Mouse (Mus musculus) neural tube, embryonic 14.5 days (tissue): ENCODE results near the gene Aifm3. TPM values are rescaled to one million over a fixed set of nuclear protein-coding genes. Genes with fewer than 3 reads are reported as not detected.
A peak's percentile ranks its signal among the peaks of the same experiment; 100 is the strongest.

Experiments
- ATAC-seq: fragments of 200-750 bp; cut with Nextera tagmentation; 2 replicates; pipeline ENCODE4 v1.8.0; 2017; ENCODE audit warnings: low read depth, mild to moderate bottlenecking, moderate TSS enrichment, moderate library complexity
- H3K27ac ChIP-seq: fragments of 300-500 bp; sonication (generic); 2 replicates; pipeline ENCODE4 v1.5.1; 2014; ENCODE audit warnings: low read depth, mild to moderate bottlenecking, control low read depth, low read length, moderate library complexity, mixed read lengths
- H3K27me3 ChIP-seq: fragments of 300-500 bp; sonication (generic); 2 replicates; pipeline ENCODE4 v1.6.1; 2014; ENCODE audit warnings: low read length; ENCODE audit not compliant: control insufficient read depth, insufficient read depth
- H3K36me3 ChIP-seq: fragments of 300-500 bp; sonication (generic); 2 replicates; pipeline ENCODE4 v1.6.1; 2014; ENCODE audit warnings: low read length, mixed read lengths; ENCODE audit not compliant: control insufficient read depth, insufficient read depth
- H3K4me1 ChIP-seq: fragments of 300-500 bp; sonication (generic); 2 replicates; pipeline ENCODE4 v1.6.1; 2014; ENCODE audit warnings: low read length; ENCODE audit not compliant: control insufficient read depth, insufficient read depth
- H3K4me2 ChIP-seq: fragments of 300-500 bp; sonication (generic); 2 replicates; pipeline ENCODE4 v1.6.1; 2014; ENCODE audit warnings: mild to moderate bottlenecking, low read depth, low read length, control low read depth
- H3K4me3 ChIP-seq: fragments of 300-500 bp; sonication (generic); 2 replicates; pipeline ENCODE4 v1.5.1; 2014; ENCODE audit warnings: low read depth, low read length, control low read depth, mixed read lengths
- H3K9ac ChIP-seq: fragments of 300-500 bp; sonication (generic); replicated peaks from 2 replicates; pipeline ENCODE4 v1.6.1; 2014; ENCODE audit warnings: low read depth, mild to moderate bottlenecking, control low read depth, low read length, mixed read lengths
- H3K9me3 ChIP-seq: fragments of 300-500 bp; sonication (generic); 2 replicates; pipeline ENCODE4 v1.6.1; 2016; ENCODE audit warnings: low read length; ENCODE audit not compliant: control insufficient read depth
- WGBS: fragments of 180-500 bp; shearing (Covaris S2); extraction: QIAGEN DNeasy Blood & Tissue Kit; methylation state at CpG from one replicate; pipeline ENCODE4 v1.1.7; 2014; 5-methylcytosine and 5-hydroxymethylcytosine counted together
- polyA plus RNA-seq: library from polyadenylated mRNA; unstranded; fragments of >200 nt; fragmentation: Nextera tagmentation; extraction: Ambion mirVana; gene quantifications from 2 replicates; pipeline ENCODE4 v1.2.1, GENCODE M21; 2014

Gene Aifm3
- 3.0 and 3.4 TPM in 2 replicates for polyA plus RNA-seq

GRCm38 (mm10) chr16:17489469-17490111, at the start of gene Aifm3:
Aifm3 (plus strand) TSS chr16:17489611.
- Histone ChIP-seq H3K27ac (no peak within 1 kb of the TSS), H3K4me3 (peak within 1 kb of the TSS; percentile 37), H3K9me3 (no peaks in the 10 kb centered on the region), H3K36me3 (peaks cover 10% of the 10 kb centered on the region), H3K4me2 (peak within 1 kb of the TSS; percentile 85), H3K9ac (peak within 1 kb of the TSS; percentile 39), H3K4me1 (peaks cover 7% of the 10 kb centered on the region), H3K27me3 (no peaks in the 10 kb centered on the region)
- ATAC-seq = peak; percentile 68
- under 1% methylated on average over 47 of the region's 47 CpGs for WGBS

GRCm38 (mm10) chr16:17451541-17452372, 37.7 kb upstream of the Aifm3 start, which contains the start of gene Crkl:
Crkl (plus strand) TSS chr16:17451987.
- WGBS = under 1% methylated on average over 63 of the region's 63 CpGs
- peak within 1 kb of the TSS; percentile 95 for H3K4me2 ChIP-seq
- H3K4me3 ChIP-seq = peak within 1 kb of the TSS; percentile 94
- H3K9ac ChIP-seq = peak within 1 kb of the TSS; percentile 94
- peak; percentile 98 for ATAC-seq
- peaks cover 8% of the 10 kb centered on the region; the same call in 1 of the 2 replicates for H3K36me3 ChIP-seq
- H3K27ac ChIP-seq = peak within 1 kb of the TSS; percentile 93
- peaks cover 19% of the 10 kb centered on the region for H3K4me1 ChIP-seq
- no peaks in the 10 kb centered on the region for H3K9me3 ChIP-seq
- H3K27me3 ChIP-seq = no peaks in the 10 kb centered on the region

GRCm38 (mm10) chr16:17452373-17452715, 37.1 kb upstream of the Aifm3 start:
- WGBS = under 1% methylated on average over 24 of the region's 24 CpGs
- Histone ChIP-seq H3K4me2 (peak overlapping the region; percentile 95), H3K4me1 (peaks cover 19% of the 10 kb centered on the region), H3K36me3 (peaks cover 10% of the 10 kb centered on the region; the same call in 1 of the 2 replicates), H3K9me3 (no peaks in the 10 kb centered on the region), H3K27me3 (no peaks in the 10 kb centered on the region), H3K9ac (peak overlapping the region; percentile 94), H3K4me3 (peak overlapping the region; percentile 94), H3K27ac (peak overlapping the region; percentile 93)
- peak; percentile 55 for ATAC-seq

- Histone ChIP-seq H3K4me3 (no peak overlapping the region), H3K4me1 (peaks cover 19% of the 10 kb centered on the region), H3K27me3 (no peaks in the 10 kb centered on the region), H3K9me3 (no peaks in the 10 kb centered on the region), H3K4me2 (no peak overlapping the region), H3K27ac (no peak overlapping the region), H3K9ac (no peak overlapping the region), H3K36me3 (peaks cover 14% of the 10 kb centered on the region)
- WGBS = 100% methylated on average over 1 of the region's 1 CpGs
- ATAC-seq = no peak
Observed at GRCm38 (mm10) chr16:17456901-17457300, 32.5 kb upstream of the Aifm3 start.

- ATAC-seq = no peak
- Histone ChIP-seq H3K4me1 (peaks cover 5% of the 10 kb centered on the region), H3K9ac (no peak overlapping the region), H3K27me3 (no peaks in the 10 kb centered on the region), H3K4me3 (no peak overlapping the region), H3K27ac (no peak overlapping the region), H3K4me2 (no peak overlapping the region), H3K36me3 (peaks cover 10% of the 10 kb centered on the region; the same call in 1 of the 2 replicates), H3K9me3 (no peaks in the 10 kb centered on the region)
- 95% methylated on average over 4 of the region's 4 CpGs for WGBS
Observed at GRCm38 (mm10) chr16:17460254-17460653, 29.2 kb upstream of the Aifm3 start.

- H3K27me3 ChIP-seq = no peaks in the 10 kb centered on the region
- no peak overlapping the region for H3K4me2 ChIP-seq
- H3K9me3 ChIP-seq = no peaks in the 10 kb centered on the region
- H3K9ac ChIP-seq = no peak overlapping the region
- peaks cover 8% of the 10 kb centered on the region; the same call in 1 of the 2 replicates for H3K36me3 ChIP-seq
- WGBS = 100% methylated on average over 1 of the region's 1 CpGs
- no peak overlapping the region for H3K27ac ChIP-seq
- no peak for ATAC-seq
- no peak overlapping the region for H3K4me3 ChIP-seq
- H3K4me1 ChIP-seq = no peaks in the 10 kb centered on the region
Observed at GRCm38 (mm10) chr16:17461596-17461995, 27.8 kb upstream of the Aifm3 start.

DNA sequence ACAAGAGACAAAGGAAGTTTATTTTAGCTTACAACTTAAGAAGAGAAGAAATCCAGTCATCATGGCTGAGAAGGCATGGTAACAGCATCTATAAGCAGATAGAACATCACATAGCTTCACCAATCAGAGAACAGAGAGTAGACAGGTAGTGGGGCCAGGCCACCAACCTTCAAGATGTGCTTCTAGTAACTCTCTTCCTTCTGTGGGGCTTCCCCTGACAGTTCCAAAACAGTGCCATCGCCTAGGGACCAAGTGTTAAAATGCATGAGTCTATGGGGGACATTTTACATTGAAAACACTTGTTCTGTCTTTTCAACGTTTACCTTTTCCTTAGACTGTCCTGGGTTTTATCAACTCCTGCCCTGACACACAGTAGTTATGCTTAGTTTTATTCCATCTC, 26.2 kb upstream of the Aifm3 start:
- H3K4me2 ChIP-seq = no peak overlapping the region

DNA sequence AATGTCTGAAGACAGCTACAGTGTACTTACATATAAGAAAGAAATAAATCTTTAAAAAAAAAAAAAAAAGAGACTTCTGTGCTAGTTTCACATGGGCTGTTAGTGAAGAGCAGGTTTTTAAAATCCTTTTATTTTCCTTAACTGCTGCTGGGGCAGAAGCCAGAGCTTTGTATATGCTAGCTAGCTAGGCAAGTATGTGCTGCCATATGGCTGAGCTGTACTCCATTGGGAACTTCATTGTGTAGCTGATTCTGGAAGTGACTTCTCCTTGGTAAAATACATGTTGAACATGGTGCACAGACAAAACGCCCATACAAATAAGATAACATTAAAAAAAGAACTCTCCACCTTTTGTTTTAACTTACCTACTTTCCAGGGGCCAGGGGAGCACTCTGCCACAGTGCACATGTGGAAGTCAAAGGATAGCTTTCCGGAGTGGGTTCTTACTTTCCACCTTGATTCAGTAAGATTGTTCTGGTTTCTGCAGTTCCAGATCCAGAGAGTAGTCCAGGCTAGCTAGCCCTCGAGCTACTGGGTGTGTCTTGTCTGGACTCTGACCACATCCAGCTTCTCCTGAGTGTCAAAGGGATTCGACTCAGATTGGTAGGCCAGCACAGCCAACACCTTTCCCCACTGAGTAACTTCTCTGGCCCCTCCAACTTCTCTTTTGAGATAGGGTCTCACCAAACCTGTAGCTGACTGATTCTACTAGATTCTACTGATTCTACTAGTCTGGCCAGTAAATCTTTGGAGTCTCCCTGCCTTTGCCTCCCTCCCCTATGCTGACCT, 22.3 kb upstream of the Aifm3 start:
- H3K4me1 ChIP-seq = no peaks in the 10 kb centered on the region
- no peak overlapping the region for H3K4me3 ChIP-seq
- 94% methylated on average over 4 of the region's 4 CpGs for WGBS
- H3K4me2 ChIP-seq = no peak overlapping the region
- H3K27ac ChIP-seq = no peak overlapping the region
- no peak overlapping the region for H3K9ac ChIP-seq
- H3K9me3 ChIP-seq = no peaks in the 10 kb centered on the region
- H3K36me3 ChIP-seq = peaks cover 11% of the 10 kb centered on the region; the same call in 1 of the 2 replicates
- ATAC-seq = no peak
- H3K27me3 ChIP-seq = no peaks in the 10 kb centered on the region

More for the DNA sequence above, 26.2 kb upstream of the Aifm3 start:
- no peak for ATAC-seq
- no peak overlapping the region for H3K4me3 ChIP-seq
- H3K4me1 ChIP-seq = no peaks in the 10 kb centered on the region
- H3K27ac ChIP-seq = no peak overlapping the region
- H3K9me3 ChIP-seq = no peaks in the 10 kb centered on the region
- no peaks in the 10 kb centered on the region for H3K27me3 ChIP-seq
- H3K36me3 ChIP-seq = peaks cover 4% of the 10 kb centered on the region; the same call in 1 of the 2 replicates
- 89% methylated on average over 2 of the region's 2 CpGs for WGBS
- no peak overlapping the region for H3K9ac ChIP-seq
